Mouse (Mus musculus): ENCODE data around the gene Ncoa5.

- TF ChIP-seq EP300 (IDR thresholded peaks at IDR 0.05; ENCODE audit: insufficient read depth, low read depth, low read length), result no peak
- TF ChIP-seq POLR2A (IDR thresholded peaks at IDR 0.05; ENCODE audit: insufficient read depth, low read length), result no peak
Measured at GRCm38 (mm10) chr2:164969348-164969781, 65.3 kb downstream of the Ncoa5 start.
